Mouse (Mus musculus) kidney, embryonic 15.5 days (tissue): ENCODE data around the gene Tmigd1. TPM values are rescaled to one million over a fixed set of nuclear protein-coding genes. Genes with fewer than 3 reads are reported as not detected.
A peak's percentile ranks its signal among the peaks of the same experiment; 100 is the strongest.
"Not testable (repeated sequence)": the region's sequence is repeated elsewhere in the genome, so short reads cannot be mapped to it uniquely, and the experiment has no call there.

ENCODE experiments used
- ATAC-seq: fragments of 200-750 bp; cut with Nextera tagmentation; replicated peaks from 2 replicates; pipeline ENCODE4 v1.8.0; 2017; ENCODE audit warnings: moderate TSS enrichment; ENCODE audit not compliant: low FRiP score
- H3K27ac ChIP-seq: fragments of 300-500 bp; sonication (generic); 2 replicates; pipeline ENCODE4 v1.5.1; 2015; ENCODE audit warnings: mild to moderate bottlenecking, inconsistent platforms
- H3K27me3 ChIP-seq: fragments of 300-500 bp; sonication (generic); 2 replicates; pipeline ENCODE4 v1.6.1; 2015; ENCODE audit warnings: inconsistent platforms
- H3K36me3 ChIP-seq: fragments of 300-500 bp; sonication (generic); 2 replicates; pipeline ENCODE4 v1.6.1; 2015; ENCODE audit warnings: inconsistent platforms
- H3K4me1 ChIP-seq: fragments of 300-500 bp; sonication (generic); 2 replicates; pipeline ENCODE4 v1.6.1; 2015; ENCODE audit warnings: inconsistent platforms
- H3K4me2 ChIP-seq: fragments of 300-500 bp; sonication (generic); 2 replicates; pipeline ENCODE4 v1.6.1; 2015; ENCODE audit warnings: moderate library complexity, mild to moderate bottlenecking, inconsistent platforms
- H3K4me3 ChIP-seq: fragments of 300-500 bp; sonication (generic); replicated peaks from 2 replicates; pipeline ENCODE4 v1.5.1; 2015; ENCODE audit warnings: mild to moderate bottlenecking, inconsistent platforms
- H3K9ac ChIP-seq: fragments of 300-500 bp; sonication (generic); 2 replicates; pipeline ENCODE4 v1.6.1; 2015; ENCODE audit warnings: mild to moderate bottlenecking, inconsistent platforms
- H3K9me3 ChIP-seq: fragments of 300-500 bp; sonication (generic); replicated peaks from 2 replicates; pipeline ENCODE4 v1.6.1; 2016; ENCODE audit warnings: inconsistent platforms
- WGBS: fragments of 180-500 bp; shearing (Covaris S2); methylation state at CpG from one replicate; pipeline ENCODE4 v1.1.7; 2015; ENCODE audit warnings: mixed read lengths; 5-methylcytosine and 5-hydroxymethylcytosine counted together
- polyA plus RNA-seq: library from polyadenylated mRNA; unstranded; fragments of >200 nt; fragmentation: Nextera tagmentation; extraction: Ambion mirVana; gene quantifications from 2 replicates; pipeline ENCODE4 v1.2.1, GENCODE M21; 2015

Gene Tmigd1
- polyA plus RNA-seq, 1 experiment from 2014 or later, result 1.7 TPM

DNA sequence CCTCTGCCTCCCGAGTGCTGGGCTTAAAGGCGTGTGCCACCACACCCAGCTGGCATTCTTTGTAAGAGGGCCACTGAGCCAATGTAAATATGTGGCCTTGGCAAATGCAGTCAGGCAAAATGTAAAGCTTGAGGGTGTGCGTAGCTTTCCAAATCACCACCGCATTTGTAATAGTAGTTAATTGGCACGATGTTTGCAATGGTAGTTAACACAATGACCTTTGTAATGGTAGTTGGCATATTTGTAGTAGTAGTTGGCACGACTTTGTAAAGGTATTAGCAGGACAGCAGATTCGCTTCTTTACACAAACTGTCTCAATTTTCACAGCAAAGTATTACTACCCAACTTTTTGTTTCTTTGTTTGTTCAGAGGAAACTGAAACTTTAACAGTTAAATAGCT lies 6.7 kb downstream of the Tmigd1 start:
- no peaks in the 10 kb centered on the region for H3K36me3 ChIP-seq
- H3K27me3 ChIP-seq, result no peaks in the 10 kb centered on the region
- H3K4me3 ChIP-seq, result no peak overlapping the region
- H3K27ac ChIP-seq, result no peak overlapping the region
- H3K4me1 ChIP-seq, result peaks cover 34% of the 10 kb centered on the region
- no peak for ATAC-seq
- no peaks in the 10 kb centered on the region for H3K9me3 ChIP-seq
- WGBS, result 81% methylated on average over 7 of the region's 7 CpGs
- no peak overlapping the region for H3K4me2 ChIP-seq
- H3K9ac ChIP-seq, result no peak overlapping the region

DNA sequence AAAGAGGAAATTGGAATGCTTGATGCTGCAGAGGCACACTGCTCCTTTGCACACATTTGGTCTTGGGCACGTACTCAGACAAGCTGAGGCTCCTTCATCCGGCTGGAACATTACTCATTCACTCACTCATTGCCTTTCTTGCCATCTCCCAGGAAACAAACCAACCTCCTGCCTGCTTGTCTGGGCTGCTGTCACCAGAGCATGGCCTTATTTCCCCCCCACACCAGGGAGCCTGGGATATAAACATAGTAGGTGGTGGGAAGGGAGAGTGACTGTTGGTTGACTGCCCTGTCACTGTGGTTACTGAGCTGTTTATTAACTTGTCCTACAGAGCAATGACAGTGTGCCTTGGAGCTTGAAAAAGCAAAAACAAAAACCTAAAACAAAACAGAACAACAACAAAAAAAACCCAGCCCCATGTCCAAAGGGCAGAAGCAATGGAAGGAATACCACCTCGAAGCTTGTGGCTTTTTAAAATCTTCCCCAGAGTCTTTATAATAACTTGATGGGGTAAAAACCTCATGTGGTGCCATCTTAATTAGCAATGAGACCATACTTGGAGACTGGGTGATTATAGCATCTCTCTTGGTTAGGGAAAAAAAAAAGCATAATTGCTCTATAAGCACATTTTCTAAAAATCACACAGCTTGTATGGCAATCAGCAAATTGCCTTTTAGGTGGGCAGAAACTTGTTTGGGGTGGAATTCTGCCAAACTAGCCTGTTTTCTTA lies 9.5 kb downstream of the Tmigd1 start:
- Histone ChIP-seq H3K27ac (peak overlapping the region; percentile 83), H3K4me1 (peaks cover 44% of the 10 kb centered on the region), H3K27me3 (no peaks in the 10 kb centered on the region), H3K9ac (no peak overlapping the region), H3K4me3 (no peak overlapping the region), H3K4me2 (no peak overlapping the region), H3K36me3 (no peaks in the 10 kb centered on the region), H3K9me3 (no peaks in the 10 kb centered on the region)
- ATAC-seq, result peak; percentile 87
- 34% methylated on average over 3 of the region's 3 CpGs for WGBS

DNA sequence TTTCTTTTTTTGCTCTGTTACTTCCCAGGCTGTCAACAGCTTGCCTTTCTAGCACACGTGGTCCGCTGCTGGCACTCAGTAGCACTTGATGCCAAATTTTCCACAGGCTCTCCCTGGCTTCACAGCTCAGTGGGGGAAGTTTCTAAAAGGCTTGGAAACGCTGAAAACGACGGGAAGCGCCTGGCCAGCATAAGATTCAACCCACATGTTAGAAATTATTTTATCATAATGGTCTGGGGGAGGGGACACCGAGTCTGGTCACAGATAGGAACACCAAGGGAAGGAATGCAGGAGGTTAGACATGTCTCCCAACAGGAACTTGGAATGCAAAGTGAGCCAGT lies 10.1 kb downstream of the Tmigd1 start:
- H3K9ac ChIP-seq, result no peak overlapping the region
- H3K27me3 ChIP-seq, result no peaks in the 10 kb centered on the region
- H3K4me1 ChIP-seq, result peaks cover 49% of the 10 kb centered on the region
- ATAC-seq, result no peak
- peak overlapping the region; percentile 83 for H3K27ac ChIP-seq
- H3K4me3 ChIP-seq, result no peak overlapping the region
- no peak overlapping the region for H3K4me2 ChIP-seq
- no peaks in the 10 kb centered on the region for H3K36me3 ChIP-seq
- no peaks in the 10 kb centered on the region for H3K9me3 ChIP-seq
- WGBS, result 26% methylated on average over 7 of the region's 7 CpGs

DNA sequence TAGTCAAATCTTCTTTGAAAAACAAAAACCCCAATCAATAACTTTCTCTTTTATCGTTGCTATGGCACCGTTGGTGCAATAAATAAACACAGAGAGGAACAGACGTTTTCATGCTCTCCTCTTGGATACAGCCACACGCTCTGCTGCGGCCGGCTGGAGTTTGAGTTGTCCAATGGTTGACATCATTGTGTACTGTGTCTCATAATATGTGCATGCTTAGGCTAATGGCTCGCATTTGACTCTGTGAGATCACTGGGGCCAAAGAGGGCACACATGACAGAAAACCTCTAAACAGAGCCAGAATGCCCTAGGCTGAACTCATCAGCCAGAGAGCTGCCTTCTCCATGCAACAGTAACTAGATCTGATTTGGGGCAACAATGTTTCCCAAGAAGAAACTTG lies 12.4 kb downstream of the Tmigd1 start:
- H3K27me3 ChIP-seq, result no peaks in the 10 kb centered on the region
- H3K9ac ChIP-seq, result no peak overlapping the region
- no peak overlapping the region for H3K4me2 ChIP-seq
- no peak overlapping the region for H3K4me3 ChIP-seq
- no peaks in the 10 kb centered on the region for H3K9me3 ChIP-seq
- peaks cover 56% of the 10 kb centered on the region for H3K4me1 ChIP-seq
- H3K27ac ChIP-seq, result no peak overlapping the region
- H3K36me3 ChIP-seq, result no peaks in the 10 kb centered on the region
- no peak for ATAC-seq
- 64% methylated on average over 7 of the region's 7 CpGs for WGBS

DNA sequence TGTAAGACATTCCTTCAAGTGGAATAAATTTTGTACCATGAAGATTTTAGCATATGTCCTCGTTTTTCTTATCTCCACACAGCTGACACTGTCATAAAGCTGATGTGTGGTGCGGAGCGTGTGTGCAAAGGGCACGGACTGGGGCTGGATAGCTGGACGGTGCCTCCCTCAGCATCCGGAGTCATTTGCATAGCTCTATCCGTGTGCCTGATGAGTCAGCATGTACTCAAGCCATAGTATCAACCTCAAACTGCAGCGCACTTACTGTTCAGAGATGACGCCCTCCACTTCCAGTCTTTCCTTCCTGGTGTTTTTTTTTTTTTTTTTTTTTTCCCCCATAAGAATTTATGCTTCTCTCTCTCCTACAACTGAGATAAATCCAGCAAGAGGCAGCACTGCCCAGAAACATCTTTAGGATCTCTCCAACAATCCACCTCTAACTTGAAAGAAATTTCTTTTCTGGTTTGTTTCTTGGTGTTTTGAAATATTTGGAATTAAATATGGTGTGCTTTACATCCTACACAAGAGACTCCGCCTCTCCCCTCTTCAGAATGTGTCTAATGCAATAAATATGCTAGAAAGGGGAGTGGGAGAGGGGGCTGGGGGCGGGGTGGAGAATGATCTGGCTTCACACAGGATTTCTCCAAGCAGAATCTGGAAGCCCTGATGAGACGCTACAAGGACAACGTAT lies 14.7 kb downstream of the Tmigd1 start:
- H3K9ac ChIP-seq, result no peak overlapping the region
- peaks cover 42% of the 10 kb centered on the region for H3K4me1 ChIP-seq
- WGBS, result 11% methylated on average over 13 of the region's 13 CpGs
- peak overlapping the region; percentile 58 for H3K27ac ChIP-seq
- no peaks in the 10 kb centered on the region for H3K9me3 ChIP-seq
- H3K27me3 ChIP-seq, result no peaks in the 10 kb centered on the region
- peak overlapping the region; percentile 20; the same call in 1 of the 2 replicates for H3K4me3 ChIP-seq
- H3K36me3 ChIP-seq, result no peaks in the 10 kb centered on the region
- H3K4me2 ChIP-seq, result peak overlapping the region; percentile 48
- peak; percentile 68 for ATAC-seq

DNA sequence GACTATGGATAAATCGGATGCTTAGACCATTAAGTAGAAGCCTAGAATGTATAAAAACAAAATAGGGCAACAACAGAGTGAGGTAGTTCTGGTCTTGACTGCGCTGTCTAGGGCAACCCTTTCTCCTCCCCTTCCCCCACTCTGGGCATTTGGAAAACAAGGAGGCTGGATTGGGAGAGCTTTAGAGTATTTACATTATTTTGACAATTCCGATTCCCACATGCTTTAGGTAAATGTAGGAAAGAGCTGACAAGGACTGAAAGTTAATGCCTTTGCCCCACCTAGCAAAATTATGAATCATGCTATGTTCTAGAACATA lies 15.2 kb downstream of the Tmigd1 start:
- 0 out of 2 replicates have a peak, but pooled peaks have one; percentile 50 for ATAC-seq
- Histone ChIP-seq H3K4me1 (peaks cover 37% of the 10 kb centered on the region), H3K4me2 (peak overlapping the region; percentile 48), H3K27ac (peak overlapping the region; percentile 58), H3K9me3 (no peaks in the 10 kb centered on the region), H3K27me3 (no peaks in the 10 kb centered on the region), H3K9ac (no peak overlapping the region), H3K36me3 (no peaks in the 10 kb centered on the region), H3K4me3 (peak overlapping the region; percentile 20; the same call in 1 of the 2 replicates)
- 35% methylated on average over 3 of the region's 3 CpGs for WGBS

DNA sequence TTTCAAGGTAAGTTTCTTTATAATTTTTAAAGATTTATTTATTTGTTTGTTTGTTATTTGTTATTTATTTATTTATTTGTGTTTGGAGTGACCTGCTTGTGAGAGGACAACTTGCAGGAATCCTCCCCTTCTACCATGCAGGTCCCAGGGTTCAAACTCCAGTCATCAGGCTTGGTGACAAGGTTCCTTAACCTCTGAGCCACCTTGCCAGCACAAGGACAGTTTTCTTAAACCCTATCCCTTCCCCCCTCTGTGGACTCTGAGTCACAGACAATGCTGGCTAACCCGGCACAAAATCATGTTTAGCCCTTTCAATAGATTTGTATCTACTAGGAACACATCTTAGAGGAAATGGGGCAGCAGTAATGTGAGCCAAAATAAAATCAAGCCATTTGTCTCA lies 18.6 kb downstream of the Tmigd1 start:
- no peaks in the 10 kb centered on the region for H3K9me3 ChIP-seq
- WGBS, result 59% methylated on average over 1 of the region's 1 CpGs
- ATAC-seq, result no peak
- H3K27me3 ChIP-seq, result no peaks in the 10 kb centered on the region
- H3K36me3 ChIP-seq, result no peaks in the 10 kb centered on the region
- no peak overlapping the region for H3K4me3 ChIP-seq
- no peak overlapping the region for H3K4me2 ChIP-seq
- no peak overlapping the region for H3K9ac ChIP-seq
- peaks cover 22% of the 10 kb centered on the region for H3K4me1 ChIP-seq
- H3K27ac ChIP-seq, result no peak overlapping the region

DNA sequence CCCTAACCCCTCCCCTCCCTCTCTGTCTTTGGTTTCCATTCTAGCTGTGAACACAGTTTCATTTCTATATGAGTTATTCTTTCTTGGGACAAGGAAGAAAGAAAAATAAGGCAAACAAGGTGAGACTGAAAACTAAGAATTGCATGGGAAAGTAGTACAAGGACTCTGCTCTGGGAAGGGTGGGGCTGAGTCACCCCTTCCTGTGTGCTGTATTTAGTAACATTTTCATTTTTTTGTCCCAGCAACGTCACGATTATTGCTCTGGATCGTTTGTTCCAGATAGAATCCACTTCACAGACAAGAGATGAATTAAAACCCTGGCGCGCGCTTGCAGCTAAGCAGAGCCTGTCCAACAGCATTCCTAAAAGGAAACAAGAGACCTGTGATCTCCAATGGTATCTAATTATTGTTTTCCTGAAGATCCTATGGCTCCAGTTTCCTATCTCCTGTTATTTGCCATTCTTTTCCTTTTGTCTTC lies 22.8 kb downstream of the Tmigd1 start, which contains the start of gene Blmh:
Blmh (plus strand) TSS at position 51 of the 478 bp plus-strand sequence.
- H3K36me3 ChIP-seq, result no peaks in the 10 kb centered on the region
- H3K27ac ChIP-seq, result no peak within 1 kb of the TSS
- H3K4me3 ChIP-seq, result no peak within 1 kb of the TSS
- H3K27me3 ChIP-seq, result no peaks in the 10 kb centered on the region
- ATAC-seq, result no peak
- peaks cover 7% of the 10 kb centered on the region; the same call in 1 of the 2 replicates for H3K4me1 ChIP-seq
- no peak within 1 kb of the TSS for H3K4me2 ChIP-seq
- H3K9me3 ChIP-seq, result no peaks in the 10 kb centered on the region
- no peak within 1 kb of the TSS for H3K9ac ChIP-seq
- WGBS, result 59% methylated on average over 6 of the region's 6 CpGs

DNA sequence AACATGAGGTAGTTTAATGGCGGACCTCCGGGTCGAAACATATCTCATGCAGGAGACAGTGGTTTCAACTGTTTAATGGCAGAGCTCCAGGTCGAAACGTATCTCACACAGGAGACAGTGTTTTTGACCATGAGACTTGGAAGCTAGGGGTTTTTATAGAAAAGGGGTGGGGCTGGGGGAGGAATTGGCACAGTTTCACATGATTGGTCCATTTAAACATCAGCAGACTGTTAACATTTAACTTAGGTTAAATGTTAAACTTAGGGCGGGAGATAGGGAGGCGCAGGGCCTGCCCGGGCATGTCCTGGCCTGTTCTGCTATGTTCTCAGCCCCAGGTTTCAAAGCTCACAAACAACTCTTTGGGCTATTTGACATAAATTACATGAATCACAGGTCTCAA lies 26.6 kb downstream of the Tmigd1 start:
- WGBS, result 60% methylated on average over 8 of the region's 8 CpGs
- not testable (repeated sequence) for H3K4me3 ChIP-seq, H3K9me3 ChIP-seq, ATAC-seq, H3K4me2 ChIP-seq, H3K27ac ChIP-seq, H3K4me1 ChIP-seq, H3K36me3 ChIP-seq, H3K9ac ChIP-seq, H3K27me3 ChIP-seq

DNA sequence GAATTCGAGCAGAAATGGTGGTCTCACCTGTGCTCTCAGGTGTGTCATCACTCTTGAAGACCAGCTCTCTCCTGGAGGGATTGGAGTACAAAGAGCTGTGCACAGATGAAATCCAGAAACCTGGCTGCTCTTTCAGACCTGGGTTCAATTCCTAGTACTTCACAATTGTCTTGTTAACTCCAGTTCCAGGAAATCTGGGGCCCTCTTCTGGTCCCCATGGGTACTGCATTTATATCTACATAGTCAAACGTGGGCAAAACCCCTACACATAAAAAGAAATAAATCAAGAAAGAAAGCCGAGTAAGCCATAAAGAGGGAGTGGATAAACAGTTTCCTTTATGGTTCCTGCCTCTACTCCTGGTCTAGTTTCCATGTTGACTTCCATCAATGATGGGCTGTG lies 31.2 kb downstream of the Tmigd1 start:
- no peak for ATAC-seq
- H3K9ac ChIP-seq, result no peak overlapping the region
- H3K4me1 ChIP-seq, result no peaks in the 10 kb centered on the region
- H3K4me3 ChIP-seq, result no peak overlapping the region
- H3K4me2 ChIP-seq, result no peak overlapping the region
- H3K27ac ChIP-seq, result no peak overlapping the region
- 53% methylated on average over 3 of the region's 3 CpGs for WGBS
- H3K27me3 ChIP-seq, result no peaks in the 10 kb centered on the region
- no peaks in the 10 kb centered on the region for H3K36me3 ChIP-seq
- no peaks in the 10 kb centered on the region for H3K9me3 ChIP-seq

DNA sequence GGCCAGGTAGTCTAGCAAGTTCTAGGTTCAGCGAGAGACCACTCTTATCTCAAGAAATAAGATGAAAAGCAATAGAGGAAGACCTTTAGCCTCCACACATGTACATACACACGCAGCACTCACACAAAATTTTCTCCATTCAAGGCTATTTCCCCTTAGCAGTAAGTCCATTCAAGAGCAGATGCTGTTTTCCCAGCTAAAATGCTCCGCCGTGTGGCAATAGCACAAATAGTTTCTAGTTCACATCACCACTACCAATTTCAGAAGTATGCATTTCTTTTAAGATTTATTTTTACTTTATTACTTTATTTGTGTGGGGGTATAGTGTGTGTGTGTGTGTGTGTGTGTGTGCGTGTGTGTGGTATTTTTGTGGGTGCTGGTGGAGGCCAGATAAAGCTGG lies 34.6 kb downstream of the Tmigd1 start:
- WGBS, result 79% methylated on average over 5 of the region's 5 CpGs
- Histone ChIP-seq H3K4me3 (no peak overlapping the region), H3K27ac (no peak overlapping the region), H3K4me2 (no peak overlapping the region), H3K9me3 (no peaks in the 10 kb centered on the region), H3K9ac (no peak overlapping the region), H3K27me3 (no peaks in the 10 kb centered on the region), H3K4me1 (no peaks in the 10 kb centered on the region), H3K36me3 (no peaks in the 10 kb centered on the region)
- ATAC-seq, result no peak

DNA sequence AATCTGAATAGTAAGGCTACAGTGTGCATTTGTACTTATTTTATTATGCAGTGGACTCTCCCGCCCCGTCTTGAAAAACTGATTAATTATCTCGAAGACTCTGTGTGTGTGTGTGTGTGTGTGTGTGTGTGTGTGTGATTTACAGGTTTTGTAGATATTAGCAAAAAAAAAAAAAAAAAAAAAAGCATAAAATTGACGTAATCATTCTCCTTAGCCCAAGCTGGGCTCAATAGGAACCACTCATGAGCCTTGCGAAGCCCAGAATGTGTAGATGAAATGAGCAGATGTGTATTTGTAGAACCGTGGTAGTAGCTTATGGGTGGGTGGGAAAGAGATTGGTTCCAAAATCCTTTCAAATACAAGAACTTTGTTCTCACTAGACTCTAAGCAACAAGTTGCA lies 42.9 kb downstream of the Tmigd1 start:
- H3K27ac ChIP-seq, result peak overlapping the region; percentile 94
- peak overlapping the region; percentile 78 for H3K4me2 ChIP-seq
- WGBS, result 66% methylated on average over 6 of the region's 6 CpGs
- H3K9me3 ChIP-seq, result no peaks in the 10 kb centered on the region
- H3K36me3 ChIP-seq, result peaks cover 15% of the 10 kb centered on the region
- H3K4me3 ChIP-seq, result peak overlapping the region; percentile 72
- H3K9ac ChIP-seq, result peak overlapping the region; percentile 83
- no peak for ATAC-seq
- H3K4me1 ChIP-seq, result peaks cover 21% of the 10 kb centered on the region; the same call in 1 of the 2 replicates
- no peaks in the 10 kb centered on the region for H3K27me3 ChIP-seq
